Mouse (Mus musculus): Measurements from ENCODE around the gene Abl2. TPM values are rescaled to one million over a fixed set of nuclear protein-coding genes. Genes with fewer than 3 reads are reported as not detected.

Gene Abl2
- polyA plus RNA-seq, 1 experiment from 2014 or later: 11.1 TPM

GRCm38 (mm10) chr1:156677230-156677629, 118.6 kb downstream of the Abl2 start:
- 100% methylated on average over 3 of the region's 3 CpGs for WGBS (ENCODE audit: missing documents)
- Histone ChIP-seq H3K79me2 (ENCODE audit: inconsistent target) (peaks cover 18% of the 10 kb centered on the region), H3K27ac (no peak overlapping the region), H3K36me3 (ENCODE audit: inconsistent target) (peaks cover 11% of the 10 kb centered on the region; the same call in 1 of the 2 replicates), H3K4me3 (ENCODE audit: inconsistent target) (no peak overlapping the region)

GRCm38 (mm10) chr1:156679599-156679998, 121.0 kb downstream of the Abl2 start:
- Histone ChIP-seq H3K79me2 (ENCODE audit: inconsistent target) (no peaks in the 10 kb centered on the region), H3K27ac (no peak overlapping the region), H3K4me3 (ENCODE audit: inconsistent target) (no peak overlapping the region), H3K36me3 (ENCODE audit: inconsistent target) (peaks cover 9% of the 10 kb centered on the region; the same call in 1 of the 2 replicates)
- WGBS (ENCODE audit: missing documents): 96% methylated on average over 9 of the region's 9 CpGs

- Histone ChIP-seq H3K4me3 (ENCODE audit: inconsistent target) (no peak overlapping the region), H3K36me3 (ENCODE audit: inconsistent target) (peaks cover 53% of the 10 kb centered on the region), H3K27ac (no peak overlapping the region), H3K79me2 (ENCODE audit: inconsistent target) (no peaks in the 10 kb centered on the region)
- WGBS (ENCODE audit: missing documents): 94% methylated on average over 7 of the region's 7 CpGs
Observed at GRCm38 (mm10) chr1:156686025-156686661, 127.6 kb downstream of the Abl2 start.

Other genes with a start within 250 kb of the Abl2 start
- gene Nphs2, start 248.1 kb upstream of the Abl2 start, polyA plus RNA-seq (2018): not detected in 3 replicates
- gene Gm2000, start 192.7 kb upstream of the Abl2 start, polyA plus RNA-seq (2018): 146 to 902 TPM (median 727 TPM) in 3 replicates
- 0.27 to 0.30 TPM in 2 of 3 replicates, not detected in the other for gene Axdnd1, start 137.6 kb upstream of the Abl2 start, polyA plus RNA-seq (2018)
- gene Soat1, start 84.5 kb upstream of the Abl2 start, polyA plus RNA-seq (2018): 326 to 439 TPM (median 351 TPM) in 3 replicates
- gene Gm10031, start 34.8 kb upstream of the Abl2 start, polyA plus RNA-seq (2018): 1.9 to 4.4 TPM (median 3.8 TPM) in 3 replicates
- 53.9 to 142 TPM (median 55.8 TPM) in 3 replicates for gene Tor3a, start 115.6 kb downstream of the Abl2 start, polyA plus RNA-seq (2018)
- 27.5 to 34.6 TPM (median 32.7 TPM) in 3 replicates for gene Fam20b, start 160.3 kb downstream of the Abl2 start, polyA plus RNA-seq (2018)